Mouse (Mus musculus) left cerebral cortex, postnatal 10 days (tissue): ENCODE data around the gene Zfp213. TPM values are rescaled to one million over a fixed set of nuclear protein-coding genes. Genes with fewer than 3 reads are reported as not detected.

Experiments
- DNase-seq, 2 experiments: peaks; one replicate each; pipeline ENCODE4 v3.0.0; 2021 to 2022; ENCODE audit warnings: low spot score in 2 of 2, mixed read lengths in 1 of 2; ENCODE audit errors: extremely low spot score in 1 of 2
- intact Hi-C: fragments of 180-260 bp; cut with DNase I; formaldehyde crosslinking; loops from one replicate; pipeline ENCODE4 v1.15.1; 2025
- total RNA-seq, 2 experiments: library from RNA; stranded (reverse); gene quantifications; 2 replicates each; pipeline ENCODE4 v1.2.3; 2021

Gene Zfp213
- total RNA-seq, 2 experiments from 2014 or later, result 6.6 to 6.7 TPM

- intact Hi-C loops, result no loop called here
- DNase-seq, result no peak
Observed at GRCm38 (mm10) chr17:23584786-23585185, 20.7 kb upstream of the Zfp213 start.

DNA sequence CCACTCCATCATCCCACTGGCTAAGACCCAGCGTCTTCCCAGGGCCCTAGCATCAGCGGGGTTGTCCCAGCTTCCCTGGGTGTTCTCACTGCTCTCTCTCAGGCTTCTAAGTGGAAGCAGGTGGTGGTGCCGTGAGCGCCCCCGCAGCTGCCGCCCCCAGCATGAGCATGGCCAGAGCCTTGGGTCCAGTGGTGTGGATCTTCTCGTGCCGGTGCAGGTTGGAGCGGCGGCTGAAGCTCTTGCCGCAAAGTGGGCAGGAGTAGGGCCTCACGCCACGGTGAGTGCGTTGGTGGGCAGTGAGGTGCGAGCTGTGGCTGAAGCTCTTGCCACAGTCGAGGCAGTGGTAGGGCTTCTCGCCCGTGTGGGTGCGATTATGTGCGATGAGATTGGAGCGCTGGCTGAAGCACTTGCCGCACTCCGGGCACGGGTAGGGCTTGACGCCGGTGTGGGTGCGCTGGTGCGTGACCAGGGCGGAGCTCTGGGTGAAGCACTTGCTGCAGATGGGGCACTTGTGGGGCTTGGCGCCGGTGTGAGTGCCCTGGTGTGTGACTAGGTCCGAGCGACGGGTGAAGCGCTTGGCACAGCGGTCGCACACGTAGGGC lies 12.0 kb upstream of the Zfp213 start:
- no peak for DNase-seq
- intact Hi-C loops, result no loop called here

- no peak for DNase-seq
- intact Hi-C loops, result loop anchor here (5.0 kb wide), 1 partner anchor 133 kb away; no protein-coding TSS in a partner anchor
Observed at GRCm38 (mm10) chr17:23574130-23574529, 10.1 kb upstream of the Zfp213 start.

GRCm38 (mm10) chr17:23572059-23572458 lies 8.0 kb upstream of the Zfp213 start:
- intact Hi-C loops, result loop anchor here (5.0 kb wide), 1 partner anchor 135 kb away; no protein-coding TSS in a partner anchor
- DNase-seq, result no peak

DNA sequence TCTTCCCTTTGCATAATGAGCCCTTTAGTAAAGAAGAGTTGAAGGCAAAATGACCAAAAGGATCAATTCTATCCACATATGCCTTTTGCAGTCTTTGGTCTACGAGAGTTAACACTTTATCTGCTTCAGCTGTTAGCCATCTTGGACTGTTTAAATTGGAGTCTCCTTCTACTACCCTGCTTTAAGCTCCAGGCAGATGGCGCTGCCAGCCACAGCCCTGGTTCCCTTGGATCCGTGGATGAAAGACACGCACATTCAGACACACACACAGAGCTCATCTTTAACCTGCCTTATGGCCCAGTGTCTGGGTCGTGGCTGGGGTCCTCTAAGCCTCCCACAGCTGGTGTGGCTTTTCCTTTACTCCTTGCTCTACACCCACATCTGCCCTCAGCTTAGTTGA lies 7.0 kb upstream of the Zfp213 start:
- intact Hi-C loops, result loop anchor here (5.0 kb wide), 1 partner anchor 136 kb away; no protein-coding TSS in a partner anchor
- no peak for DNase-seq

GRCm38 (mm10) chr17:23570017-23570416 lies 6.0 kb upstream of the Zfp213 start:
- DNase-seq, result no peak
- intact Hi-C loops, result loop anchor here (5.0 kb wide), 1 partner anchor 137 kb away; no protein-coding TSS in a partner anchor

DNA sequence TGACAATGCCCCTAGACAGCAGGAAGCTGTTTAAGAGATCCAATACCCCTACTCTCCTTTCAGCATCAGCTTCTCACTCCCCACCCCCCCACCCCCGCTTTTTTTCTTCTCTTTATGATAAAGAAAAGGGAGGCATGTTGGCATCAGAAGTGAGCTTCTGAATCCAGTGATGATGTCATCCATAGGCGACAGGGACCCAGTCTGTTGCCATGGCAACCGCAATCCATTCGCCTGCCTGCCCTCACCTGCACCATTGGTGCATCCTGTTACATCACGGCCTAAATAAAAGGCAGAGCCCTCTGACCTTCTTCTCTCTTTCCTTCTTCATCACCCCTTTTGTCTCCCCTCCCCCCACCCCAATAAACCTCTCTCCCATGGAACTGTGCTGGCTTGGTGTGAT lies 4.3 kb upstream of the Zfp213 start:
- DNase-seq, result no peak
- intact Hi-C loops, result no loop called here

GRCm38 (mm10) chr17:23566787-23567186 lies 2.7 kb upstream of the Zfp213 start:
- intact Hi-C loops, result no loop called here
- no peak for DNase-seq

DNA sequence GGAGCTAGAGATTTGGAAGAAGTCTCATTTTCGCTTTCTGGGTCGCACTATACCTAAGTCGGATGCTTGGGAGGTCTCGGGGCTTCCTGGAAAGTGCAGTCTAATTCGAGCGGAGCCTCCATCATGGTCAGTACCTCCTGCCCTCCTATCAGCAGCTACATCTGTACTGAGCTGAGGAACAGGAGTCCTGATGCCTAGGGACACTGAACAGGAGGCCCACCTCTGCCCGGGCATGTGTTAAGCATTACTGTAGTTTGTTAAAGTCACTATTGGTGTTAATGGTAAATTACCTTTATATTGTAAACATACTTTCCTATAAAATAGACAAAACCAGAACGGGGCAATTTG lies 304 bp upstream of the Zfp213 start:
- DNase-seq, result no peak
- intact Hi-C loops, result no loop called here

- intact Hi-C loops, result no loop called here
- DNase-seq, result peak in 1 of 2 experiments; percentile 73
Observed at GRCm38 (mm10) chr17:23559767-23560166, 4.3 kb downstream of the Zfp213 start.

DNA sequence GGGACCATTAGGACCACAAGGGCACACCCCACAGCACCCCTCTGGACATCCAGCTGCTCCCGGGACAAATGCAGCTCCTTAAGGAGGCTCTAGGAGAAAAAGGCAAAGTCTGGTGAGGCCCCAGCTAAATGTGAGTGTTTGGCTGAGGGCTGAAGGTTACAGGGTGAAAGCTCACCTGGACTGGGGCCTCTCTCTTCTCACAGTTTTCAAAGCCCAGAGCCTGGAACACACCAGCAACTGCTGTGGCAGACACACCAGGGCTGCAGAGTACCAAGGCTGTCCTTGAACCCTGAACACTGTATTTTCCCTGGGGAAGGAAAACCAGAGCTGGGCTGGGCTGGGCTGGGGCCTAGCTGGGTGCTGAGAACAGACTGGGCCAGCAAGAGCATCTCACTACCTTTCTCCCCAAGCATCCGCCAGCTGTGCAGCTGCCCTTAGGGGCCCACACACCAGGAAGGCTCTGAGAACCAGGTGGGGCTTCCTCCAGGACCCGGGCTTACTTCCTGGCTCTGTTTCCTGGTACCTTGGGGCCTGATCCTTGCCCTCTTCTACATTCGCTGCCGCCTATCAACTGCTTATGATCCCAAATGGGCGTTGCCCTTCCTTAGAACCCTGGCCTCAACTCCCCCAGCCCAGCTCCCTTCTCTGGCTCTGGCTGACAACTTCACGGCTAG lies 8.7 kb downstream of the Zfp213 start:
- intact Hi-C loops, result no loop called here
- DNase-seq, result no peak

DNA sequence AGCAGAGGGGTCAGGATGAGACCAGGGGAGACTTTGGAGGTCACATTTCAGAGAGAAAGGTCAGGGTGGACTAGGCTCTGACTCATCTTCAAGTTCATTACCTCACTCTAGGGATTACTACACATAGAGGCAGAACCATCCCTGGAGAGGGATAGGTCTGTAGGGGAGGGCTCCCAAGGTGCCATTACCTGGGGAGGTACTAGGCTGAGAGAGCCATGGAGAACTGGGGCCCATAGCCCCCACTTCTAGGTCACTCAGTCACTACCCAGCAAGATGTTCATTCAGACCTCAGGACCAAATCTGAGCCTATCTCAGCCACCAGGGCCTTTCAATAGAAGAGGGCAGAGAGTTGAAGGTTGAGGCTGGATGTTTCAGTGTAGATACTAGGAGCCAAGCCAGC lies 9.7 kb downstream of the Zfp213 start:
- intact Hi-C loops, result no loop called here

DNA sequence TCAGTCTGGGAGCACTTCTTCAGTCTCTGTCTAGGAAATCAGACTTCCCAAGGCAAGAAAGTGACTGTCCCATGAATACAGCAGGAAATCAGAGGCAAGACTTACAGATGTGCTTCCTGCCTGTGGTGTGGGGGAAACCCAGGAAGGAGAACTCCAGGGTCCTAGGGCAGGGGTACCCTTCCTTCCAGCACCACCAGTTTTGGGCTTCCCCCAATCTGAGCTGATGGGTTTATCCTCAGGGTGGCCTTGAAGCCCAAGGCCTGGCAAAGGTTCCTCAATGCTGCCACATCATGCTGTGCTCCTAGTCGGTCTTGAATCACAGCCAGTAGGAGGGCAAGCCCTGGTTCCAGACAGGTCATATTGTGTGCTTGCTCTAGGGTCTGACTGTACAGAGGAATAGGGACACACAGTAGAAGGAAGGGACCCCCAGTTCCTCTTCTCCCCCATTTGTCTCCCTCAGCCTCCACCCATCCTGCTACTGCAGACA lies 10.4 kb downstream of the Zfp213 start:
- DNase-seq, result no peak
- intact Hi-C loops, result no loop called here

More for the DNA sequence above, 9.7 kb downstream of the Zfp213 start:
- no peak for DNase-seq

DNA sequence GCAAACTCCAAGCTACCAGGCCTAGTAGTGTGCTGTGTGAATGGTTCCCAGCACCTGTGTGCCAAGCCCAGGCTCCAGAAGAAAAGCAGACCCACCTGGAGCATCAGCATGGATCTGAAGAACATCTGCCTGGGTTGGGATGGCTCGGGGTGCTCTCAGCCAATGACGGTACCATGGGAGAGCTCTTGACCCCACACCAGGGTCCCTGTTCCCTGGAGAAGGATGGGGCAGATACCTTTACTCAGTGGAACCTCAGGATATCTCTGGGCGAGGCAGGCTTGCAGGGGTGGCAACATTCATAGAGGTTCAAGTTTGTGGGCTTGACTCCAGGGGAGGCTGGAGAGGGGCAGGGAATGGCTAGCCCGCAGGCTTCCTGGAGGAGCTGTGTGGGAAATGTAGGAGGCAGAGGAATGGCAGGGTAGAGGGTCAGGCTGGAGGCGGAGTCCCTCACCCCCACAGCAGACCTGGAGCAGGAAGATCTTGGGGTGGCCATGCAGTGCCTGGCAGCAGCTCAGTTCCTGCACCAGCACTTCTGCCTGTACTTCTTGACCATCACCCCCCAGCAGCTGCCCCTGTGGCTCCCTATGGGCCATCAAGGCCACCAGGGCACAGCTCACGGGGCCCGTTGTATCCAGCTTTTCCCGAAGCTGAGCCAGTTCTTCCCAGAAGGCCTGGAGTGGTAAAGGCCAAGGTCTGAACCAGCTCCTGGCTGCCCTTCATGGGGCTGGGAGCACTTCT lies 11.0 kb downstream of the Zfp213 start:
- no peak for DNase-seq
- intact Hi-C loops, result no loop called here

DNA sequence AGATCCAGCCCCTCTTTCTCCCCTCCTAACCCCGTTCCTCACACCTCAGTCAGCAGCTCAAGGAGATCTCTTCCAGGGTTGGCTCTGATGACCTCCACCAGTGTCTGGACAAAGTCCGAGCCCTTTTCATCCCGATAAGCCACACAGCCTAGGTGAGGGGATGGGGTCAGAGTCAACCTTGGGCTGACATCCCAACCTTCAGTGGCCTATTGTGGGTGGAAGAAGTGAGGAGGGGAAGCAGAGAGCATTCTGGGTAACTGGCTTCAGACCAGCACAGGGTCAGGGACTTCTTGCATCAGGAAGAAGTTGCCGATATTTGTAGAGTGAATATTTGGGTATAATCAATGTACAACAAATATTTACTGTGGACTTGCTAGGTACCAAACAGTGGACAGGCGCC lies 12.1 kb downstream of the Zfp213 start:
- no peak for DNase-seq
- intact Hi-C loops, result no loop called here

GRCm38 (mm10) chr17:23551416-23551815 lies 12.6 kb downstream of the Zfp213 start:
- no peak for DNase-seq
- intact Hi-C loops, result no loop called here

DNA sequence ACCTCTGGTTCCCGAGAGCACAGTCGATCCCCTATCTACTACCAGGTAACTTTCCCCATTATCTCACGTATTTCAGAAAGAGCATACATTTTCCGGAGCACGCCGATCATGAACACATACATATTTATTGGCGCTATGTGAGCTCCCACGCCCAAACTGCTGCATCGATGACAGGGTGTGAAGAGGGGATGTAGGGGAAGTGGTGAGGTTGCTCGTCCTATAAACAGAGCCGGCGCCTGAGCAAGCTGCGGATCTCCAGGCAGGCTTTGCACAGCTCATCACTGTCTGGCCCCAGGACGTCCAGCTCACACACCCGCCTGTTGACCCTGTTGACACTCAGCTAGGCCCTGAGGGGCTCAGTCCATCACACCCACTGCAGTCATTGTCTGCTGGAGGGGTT lies 13.2 kb downstream of the Zfp213 start:
- intact Hi-C loops, result no loop called here
- DNase-seq, result no peak

DNA sequence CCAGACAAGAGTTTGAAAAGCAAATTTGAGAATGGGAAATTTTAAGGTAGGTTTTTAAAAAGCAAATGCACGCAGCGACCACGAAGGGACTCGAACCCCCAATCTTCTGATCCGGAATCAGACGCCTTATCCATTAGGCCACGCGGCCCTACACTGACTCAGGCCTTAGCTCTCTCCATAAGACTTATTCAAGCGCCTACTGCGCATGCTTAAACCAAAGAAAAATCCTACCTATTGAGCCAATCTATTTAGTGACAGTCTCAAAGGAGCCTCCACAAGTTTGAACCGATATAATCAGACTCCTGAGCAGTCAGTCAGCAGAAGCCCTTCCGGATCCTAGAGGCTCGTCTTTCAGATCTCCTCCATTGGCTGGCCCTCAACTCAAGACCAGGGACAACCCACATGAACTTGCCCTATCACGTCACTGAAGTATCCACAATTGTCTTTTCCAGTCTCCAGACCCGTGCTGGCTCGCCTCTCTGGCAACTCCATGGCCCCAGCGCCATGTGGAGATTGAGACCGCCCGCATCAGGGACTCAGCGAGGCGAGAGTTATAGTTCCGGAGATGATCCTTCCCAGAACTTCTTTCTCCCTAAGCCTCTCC lies 13.7 kb downstream of the Zfp213 start:
- intact Hi-C loops, result no loop called here

GRCm38 (mm10) chr17:23549441-23549840 lies 14.6 kb downstream of the Zfp213 start:
- no peak for DNase-seq
- intact Hi-C loops, result loop anchor here (5.0 to 10.0 kb wide), 3 partner anchors 357 to 1125 kb away; partner anchors contain the start of genes Zfp40 and Zfp946

More for the DNA sequence above, 13.7 kb downstream of the Zfp213 start:
- peak; percentile 87 to 91 for DNase-seq
